Mouse (Mus musculus) stomach, embryonic 16.5 days (tissue): ENCODE measurements around the gene Il10ra. TPM values are rescaled to one million over a fixed set of nuclear protein-coding genes. Genes with fewer than 3 reads are reported as not detected.

ENCODE experiments used
- ATAC-seq: fragments of 200-750 bp; cut with Nextera tagmentation; 2 replicates; pipeline ENCODE4 v1.8.0; 2017; ENCODE audit warnings: moderate number of reproducible peaks, moderate TSS enrichment; ENCODE audit not compliant: insufficient read depth, low FRiP score
- H3K27ac ChIP-seq: fragments of 300-500 bp; sonication (generic); 2 replicates; pipeline ENCODE4 v1.5.1; 2014; ENCODE audit warnings: low read length
- H3K27me3 ChIP-seq: fragments of 300-500 bp; sonication (generic); 2 replicates; pipeline ENCODE4 v1.6.1; 2014; ENCODE audit warnings: low read length, control low read depth, mixed read lengths; ENCODE audit not compliant: control insufficient read depth, insufficient read depth
- H3K36me3 ChIP-seq: fragments of 300-500 bp; sonication (generic); 2 replicates; pipeline ENCODE4 v1.6.1; 2014; ENCODE audit warnings: low read length; ENCODE audit not compliant: control insufficient read depth, insufficient read depth
- H3K4me1 ChIP-seq: fragments of 300-500 bp; sonication (generic); 2 replicates; pipeline ENCODE4 v1.6.1; 2014; ENCODE audit warnings: low read length, control low read depth, mixed read lengths; ENCODE audit not compliant: control insufficient read depth, insufficient read depth
- H3K4me2 ChIP-seq: fragments of 300-500 bp; sonication (generic); 2 replicates; pipeline ENCODE4 v1.6.1; 2014; ENCODE audit warnings: low read depth, low read length, mixed read lengths
- H3K4me3 ChIP-seq: fragments of 300-500 bp; sonication (generic); replicated peaks from 2 replicates; pipeline ENCODE4 v1.5.1; 2014; ENCODE audit warnings: mild to moderate bottlenecking, low read length
- H3K9ac ChIP-seq: fragments of 300-500 bp; sonication (generic); 2 replicates; pipeline ENCODE4 v1.6.1; 2014; ENCODE audit warnings: low read length
- H3K9me3 ChIP-seq: fragments of 300-500 bp; sonication (generic); replicated peaks from 2 replicates; pipeline ENCODE4 v1.6.1; 2016; ENCODE audit warnings: low read length, control low read depth; ENCODE audit not compliant: control insufficient read depth
- WGBS: fragments of 180-500 bp; shearing (Covaris S2); extraction: QIAGEN DNeasy Blood & Tissue Kit; methylation state at CpG from one replicate; pipeline ENCODE4 v1.1.7; 2014; 5-methylcytosine and 5-hydroxymethylcytosine counted together
- polyA plus RNA-seq: library from polyadenylated mRNA; unstranded; fragments of >200 nt; fragmentation: Nextera tagmentation; extraction: Ambion mirVana; gene quantifications from 2 replicates; pipeline ENCODE4 v1.2.1, GENCODE M21; 2015

Il10ra gene
- polyA plus RNA-seq, 1 experiment from 2014 or later = 1.7 TPM

DNA sequence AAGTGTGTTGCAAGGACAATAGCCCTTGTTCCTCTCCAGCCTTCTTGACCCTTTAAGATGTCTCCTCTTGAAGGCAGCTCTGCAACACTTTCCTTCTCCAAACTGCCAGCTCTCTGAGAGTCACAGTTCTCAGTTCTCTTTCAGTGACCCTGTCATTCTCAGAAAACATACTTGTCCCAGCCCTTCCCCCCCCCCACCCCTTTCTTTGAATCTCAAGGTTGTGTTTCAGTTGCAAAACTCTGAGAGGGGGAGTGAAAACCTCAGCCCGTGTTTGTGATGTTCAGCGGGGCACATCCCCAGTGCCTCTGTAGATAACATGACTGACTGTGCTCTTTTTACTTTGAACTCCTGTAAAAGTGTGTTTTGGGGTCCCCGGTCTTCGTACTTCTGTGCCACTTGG lies 870 bp downstream of the Il10ra start:
- Histone ChIP-seq H3K9me3 (no peaks in the 10 kb centered on the region), H3K36me3 (no peaks in the 10 kb centered on the region), H3K27me3 (peaks cover 19% of the 10 kb centered on the region; the same call in 1 of the 2 replicates), H3K9ac (no peak overlapping the region), H3K4me1 (no peaks in the 10 kb centered on the region; the same call in 1 of the 2 replicates), H3K4me3 (peak overlapping the region; percentile 46; the same call in 1 of the 2 replicates), H3K27ac (peak overlapping the region; percentile 21; the same call in 1 of the 2 replicates), H3K4me2 (no peak overlapping the region)
- 61% methylated on average over 4 of the region's 4 CpGs for WGBS
- no peak for ATAC-seq

GRCm38 (mm10) chr9:45267099-45267498 lies 1.9 kb downstream of the Il10ra start:
- Histone ChIP-seq H3K27me3 (peaks cover 19% of the 10 kb centered on the region; the same call in 1 of the 2 replicates), H3K4me1 (no peaks in the 10 kb centered on the region; the same call in 1 of the 2 replicates), H3K9me3 (no peaks in the 10 kb centered on the region), H3K4me3 (0 out of 2 replicates have a peak overlapping the region, but pooled peaks have one; percentile 3), H3K36me3 (no peaks in the 10 kb centered on the region), H3K27ac (no peak overlapping the region), H3K9ac (no peak overlapping the region), H3K4me2 (no peak overlapping the region)
- 87% methylated on average over 4 of the region's 4 CpGs for WGBS
- no peak for ATAC-seq

DNA sequence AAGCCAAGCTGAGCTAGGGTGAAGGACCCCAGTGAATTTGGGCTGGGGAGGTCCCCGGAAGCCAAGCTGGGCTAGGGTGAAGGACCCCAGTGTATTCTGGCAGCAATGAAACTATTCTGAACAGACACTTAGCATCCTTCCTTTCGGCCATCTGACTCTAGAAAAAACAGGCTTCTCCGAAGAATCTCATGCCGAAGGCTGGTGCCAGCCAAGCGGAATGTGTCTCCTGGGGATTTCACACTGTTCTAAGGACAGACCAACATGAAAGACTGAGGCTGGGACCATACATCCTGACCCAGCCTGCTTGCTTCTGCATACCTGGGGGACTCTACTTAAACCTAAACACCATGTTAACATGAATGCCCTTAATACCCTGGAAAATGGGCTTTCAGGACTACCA lies 7.1 kb downstream of the Il10ra start:
- Histone ChIP-seq H3K9me3 (no peaks in the 10 kb centered on the region), H3K4me3 (no peak overlapping the region), H3K9ac (no peak overlapping the region), H3K4me2 (no peak overlapping the region), H3K27ac (no peak overlapping the region), H3K36me3 (no peaks in the 10 kb centered on the region), H3K27me3 (no peaks in the 10 kb centered on the region), H3K4me1 (no peaks in the 10 kb centered on the region)
- ATAC-seq = no peak
- 76% methylated on average over 5 of the region's 5 CpGs for WGBS

GRCm38 (mm10) chr9:45261466-45261865 lies 7.5 kb downstream of the Il10ra start:
- no peak for ATAC-seq

GRCm38 (mm10) chr9:45259065-45259464 lies 9.9 kb downstream of the Il10ra start:
- no peak overlapping the region for H3K9ac ChIP-seq
- ATAC-seq = no peak
- H3K4me3 ChIP-seq = no peak overlapping the region
- H3K36me3 ChIP-seq = no peaks in the 10 kb centered on the region
- no peaks in the 10 kb centered on the region for H3K27me3 ChIP-seq
- no peak overlapping the region for H3K4me2 ChIP-seq
- H3K4me1 ChIP-seq = no peaks in the 10 kb centered on the region
- whole genome bisulfite sequencing = 82% methylated on average over 13 of the region's 13 CpGs
- no peaks in the 10 kb centered on the region for H3K9me3 ChIP-seq
- H3K27ac ChIP-seq = no peak overlapping the region

More at GRCm38 (mm10) chr9:45261466-45261865, 7.5 kb downstream of the Il10ra start:
- Histone ChIP-seq H3K9me3 (no peaks in the 10 kb centered on the region), H3K27ac (no peak overlapping the region), H3K36me3 (no peaks in the 10 kb centered on the region), H3K4me3 (no peak overlapping the region), H3K4me2 (no peak overlapping the region), H3K9ac (no peak overlapping the region), H3K4me1 (no peaks in the 10 kb centered on the region), H3K27me3 (no peaks in the 10 kb centered on the region)
- 49% methylated on average over 4 of the region's 4 CpGs for WGBS

- Histone ChIP-seq H3K27ac (no peak overlapping the region), H3K9me3 (no peaks in the 10 kb centered on the region), H3K36me3 (no peaks in the 10 kb centered on the region), H3K27me3 (no peaks in the 10 kb centered on the region), H3K9ac (no peak overlapping the region), H3K4me2 (no peak overlapping the region), H3K4me3 (no peak overlapping the region), H3K4me1 (no peaks in the 10 kb centered on the region)
- ATAC-seq = no peak
- 80% methylated on average over 5 of the region's 5 CpGs for WGBS
Observed at GRCm38 (mm10) chr9:45255967-45256366, 13.0 kb downstream of the Il10ra start.

DNA sequence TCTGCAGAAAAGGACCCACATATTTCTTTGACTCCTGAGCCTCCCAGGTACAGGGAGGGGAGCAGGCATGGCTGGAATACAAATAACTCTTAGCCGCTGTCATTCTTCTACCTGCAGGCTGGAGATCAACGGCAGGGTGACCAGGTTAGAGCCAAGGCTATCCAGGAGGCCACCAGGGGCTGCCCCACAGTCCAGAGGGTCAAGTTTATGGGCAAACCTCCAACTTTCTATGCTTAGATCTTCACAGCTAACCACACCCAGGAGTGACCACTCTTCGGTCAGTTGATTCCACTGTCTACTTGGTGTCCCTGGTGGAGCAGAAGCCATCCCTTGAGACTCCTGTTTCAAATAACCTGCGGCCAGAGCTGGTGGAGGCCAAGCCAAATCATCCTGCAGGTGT lies 13.5 kb downstream of the Il10ra start:
- no peak overlapping the region for H3K27ac ChIP-seq
- no peaks in the 10 kb centered on the region for H3K4me1 ChIP-seq
- no peaks in the 10 kb centered on the region for H3K36me3 ChIP-seq
- H3K9me3 ChIP-seq = no peaks in the 10 kb centered on the region
- H3K4me2 ChIP-seq = no peak overlapping the region
- no peak overlapping the region for H3K4me3 ChIP-seq
- H3K27me3 ChIP-seq = no peaks in the 10 kb centered on the region
- ATAC-seq = no peak
- 85% methylated on average over 4 of the region's 4 CpGs for WGBS
- H3K9ac ChIP-seq = no peak overlapping the region

GRCm38 (mm10) chr9:45254605-45255004 lies 14.3 kb downstream of the Il10ra start:
- ATAC-seq = no peak
- Histone ChIP-seq H3K27me3 (no peaks in the 10 kb centered on the region), H3K4me2 (no peak overlapping the region), H3K27ac (no peak overlapping the region), H3K4me3 (no peak overlapping the region), H3K4me1 (no peaks in the 10 kb centered on the region), H3K9me3 (no peaks in the 10 kb centered on the region), H3K9ac (no peak overlapping the region), H3K36me3 (no peaks in the 10 kb centered on the region)
- 59% methylated on average over 4 of the region's 4 CpGs for WGBS

- H3K9ac ChIP-seq = no peak overlapping the region
- no peaks in the 10 kb centered on the region for H3K27me3 ChIP-seq
- H3K9me3 ChIP-seq = no peaks in the 10 kb centered on the region
- no peak overlapping the region for H3K27ac ChIP-seq
- no peak overlapping the region for H3K4me3 ChIP-seq
- ATAC-seq = no peak
- no peak overlapping the region for H3K4me2 ChIP-seq
- WGBS = 51% methylated on average over 6 of the region's 6 CpGs
- H3K4me1 ChIP-seq = no peaks in the 10 kb centered on the region
- H3K36me3 ChIP-seq = no peaks in the 10 kb centered on the region
Observed at GRCm38 (mm10) chr9:45254021-45254420, 14.9 kb downstream of the Il10ra start.

DNA sequence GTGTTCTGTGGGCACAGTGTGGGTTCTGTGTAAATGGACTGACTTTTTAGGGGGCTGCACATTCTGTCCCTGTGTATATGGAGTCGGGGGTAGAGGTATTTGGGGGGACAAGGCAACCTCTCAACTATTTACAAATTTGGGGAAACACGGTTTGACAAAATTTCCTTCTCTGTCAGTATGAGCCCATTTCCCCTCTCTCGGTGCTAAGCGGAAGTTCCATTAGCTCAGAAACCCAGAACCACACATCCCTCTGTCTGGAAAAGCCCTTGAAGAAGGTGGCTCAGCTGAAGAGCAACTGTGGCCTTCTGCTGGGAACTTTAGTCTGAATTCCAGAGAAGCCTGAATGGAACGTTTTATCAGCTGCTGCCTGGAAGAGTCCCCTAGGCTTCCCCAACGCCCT lies 16.6 kb downstream of the Il10ra start:
- H3K27me3 ChIP-seq = no peaks in the 10 kb centered on the region
- no peaks in the 10 kb centered on the region for H3K4me1 ChIP-seq
- ATAC-seq = no peak
- H3K9ac ChIP-seq = no peak overlapping the region
- no peaks in the 10 kb centered on the region for H3K9me3 ChIP-seq
- no peak overlapping the region for H3K27ac ChIP-seq
- 67% methylated on average over 6 of the region's 6 CpGs for WGBS
- no peak overlapping the region for H3K4me3 ChIP-seq
- H3K36me3 ChIP-seq = no peaks in the 10 kb centered on the region
- H3K4me2 ChIP-seq = no peak overlapping the region
